ENCODE assay signal across 9 mouse cellular contexts in genomic region chr11:78358330-78359007, GRCm38 (mm10). TPM values are rescaled to one million over a fixed set of nuclear protein-coding genes. Genes with fewer than 3 reads are reported as not detected.
A peak's percentile ranks its signal among the peaks of the same experiment; 100 is the strongest.
DNase-seq lines count a peak whose midpoint lies in the region; ATAC-seq and TF ChIP-seq lines count a peak whose summit lies in the region.
"Had no signal": no experiment of that assay in that cellular context is flagged by ENCODE, and none has a peak within 500 bp of the region (broad histone marks: within the 10 kb centered on the region; RNA-seq: fewer than 3 reads in every experiment).

No protein-coding gene starts in this region.

- H3K9me3 ChIP-seq in lung, embryonic 14.5 days (ENCODE audit: low read depth, low read length): no peaks in the 10 kb centered on the region
- H3K9me3 ChIP-seq in lung, postnatal 0 days (ENCODE audit: low read length): no peaks in the 10 kb centered on the region

- H3K4me2 ChIP-seq in lung, embryonic 14.5 days: no peak overlapping the region
- H3K4me2 ChIP-seq in lung, postnatal 0 days (replicated peaks; ENCODE audit: low read depth, low read length): no peak overlapping the region

- TF ChIP-seq POLR2A in cortical plate, adult 2 months (IDR thresholded peaks at IDR 0.05; ENCODE audit: extremely low read depth, insufficient read depth, low read length): no peak

- no peaks in the 10 kb centered on the region for H3K4me1 ChIP-seq in lung, embryonic 14.5 days (ENCODE audit: insufficient read depth)
- no peaks in the 10 kb centered on the region for H3K4me1 ChIP-seq in cortical plate, adult 2 months (ENCODE audit: control insufficient read depth, insufficient read depth, low read length)
- H3K4me1 ChIP-seq in lung, postnatal 0 days (ENCODE audit: insufficient read depth, low read depth, low read length): no peaks in the 10 kb centered on the region

- H3K4me3 ChIP-seq in lung, embryonic 14.5 days (ENCODE audit: low read depth, low read length): no peak overlapping the region
- no peak overlapping the region for H3K4me3 ChIP-seq in cortical plate, adult 2 months (ENCODE audit: insufficient read depth, low read length)
- no peak overlapping the region for H3K4me3 ChIP-seq in lung, postnatal 0 days (ENCODE audit: low read depth, low read length)

- H3K27ac ChIP-seq in lung, embryonic 14.5 days (ENCODE audit: low read depth): no peak overlapping the region
- H3K27ac ChIP-seq in cortical plate, adult 2 months (ENCODE audit: insufficient read depth, low read length): no peak overlapping the region
- H3K27ac ChIP-seq in lung, postnatal 0 days (ENCODE audit: low read length): no peak overlapping the region

- peak; percentile 71 for TF ChIP-seq CTCF in lung, embryonic 14.5 days (IDR thresholded peaks at IDR 0.05; ENCODE audit: low read depth)
- TF ChIP-seq CTCF in cortical plate, adult 2 months (IDR thresholded peaks at IDR 0.05; ENCODE audit: extremely low read depth, insufficient read depth, low read length): peak; percentile 50
- peak; percentile 74 for TF ChIP-seq CTCF in lung, postnatal 0 days (IDR thresholded peaks at IDR 0.05)

- peak; percentile 31 for DNase-seq in cerebellum, adult 9-11 months
- DNase-seq in lung, embryonic 14.5 days: peak; percentile 53
- DNase-seq in lung, adult 18-20 months: no peak
- DNase-seq in lung, postnatal 0 days (ENCODE audit: low spot score): peak; percentile 56
- peak; percentile 79 for DNase-seq in thymus, postnatal 4 days
- DNase-seq in urinary bladder, postnatal 25 days (ENCODE audit: low spot score): no peak

- no peaks in the 10 kb centered on the region for H3K36me3 ChIP-seq in lung, embryonic 14.5 days (ENCODE audit: insufficient read depth)
- H3K36me3 ChIP-seq in lung, postnatal 0 days (ENCODE audit: insufficient read depth, low read length): no peaks in the 10 kb centered on the region

- H3K9ac ChIP-seq in lung, embryonic 14.5 days: no peak overlapping the region
- H3K9ac ChIP-seq in lung, postnatal 0 days (replicated peaks; ENCODE audit: low read depth): no peak overlapping the region

- TF ChIP-seq EP300 in lung, postnatal 0 days (IDR thresholded peaks at IDR 0.05): no peak

- WGBS in lung, embryonic 14.5 days: 15% methylated on average over 22 of the region's 22 CpGs
- 18% methylated on average over 22 of the region's 22 CpGs for WGBS in lung, postnatal 0 days

- ATAC-seq in cerebellum, adult (ENCODE audit: insufficient number of reproducible peaks, low FRiP score, low TSS enrichment): no peak
- ATAC-seq in lung, embryonic 14.5 days (ENCODE audit: insufficient read depth): no peak
- ATAC-seq in lung, postnatal 0 days: no peak

- H3K27me3 ChIP-seq in lung, embryonic 14.5 days (ENCODE audit: insufficient read depth, low read length): no peaks in the 10 kb centered on the region
- no peaks in the 10 kb centered on the region for H3K27me3 ChIP-seq in lung, postnatal 0 days (replicated peaks; ENCODE audit: insufficient read depth, low read length)

RNA-seq across cellular contexts. Expression of gene Unc119, which starts 15.2 kb away (rescaled TPM):
- polyA plus RNA-seq in lung, embryonic 14.5 days (2014; fragmentation: Nextera tagmentation; extraction: Ambion mirVana): 36.8 and 43.1 TPM in 2 replicates
- polyA plus RNA-seq in cortical plate, adult 2 months (2012; rRNA removed): 65.3 and 68.4 TPM in 2 replicates
- polyA plus RNA-seq in lung, postnatal 0 days (2015; fragmentation: Nextera tagmentation; extraction: Ambion mirVana): 35.6 and 37.5 TPM in 2 replicates

RNA-seq across cellular contexts. Expression of gene Foxn1, which starts 27.9 kb away (rescaled TPM):
- not detected in 2 replicates for polyA plus RNA-seq in lung, embryonic 14.5 days (2014; fragmentation: Nextera tagmentation; extraction: Ambion mirVana)
- polyA plus RNA-seq in cortical plate, adult 2 months (2012; rRNA removed): 0.02 TPM in 2 replicates
- polyA plus RNA-seq in lung, postnatal 0 days (2015; fragmentation: Nextera tagmentation; extraction: Ambion mirVana): not detected in 2 replicates
- polyA plus RNA-seq: heart, embryonic 14.5 days had no signal

RNA-seq across cellular contexts. Expression of gene Pigs, which starts 30.3 kb away (rescaled TPM):
- polyA plus RNA-seq in lung, embryonic 14.5 days (2014; fragmentation: Nextera tagmentation; extraction: Ambion mirVana): 69.9 and 76.0 TPM in 2 replicates
- polyA plus RNA-seq in cortical plate, adult 2 months (2012; rRNA removed): 69.3 and 77.3 TPM in 2 replicates
- polyA plus RNA-seq in lung, postnatal 0 days (2015; fragmentation: Nextera tagmentation; extraction: Ambion mirVana): 47.2 and 49.2 TPM in 2 replicates

RNA-seq across cellular contexts. Expression of gene Aldoc, which starts 35.7 kb away (rescaled TPM):
- polyA plus RNA-seq in lung, embryonic 14.5 days (2014; fragmentation: Nextera tagmentation; extraction: Ambion mirVana): 4.4 and 5.0 TPM in 2 replicates
- 1,609 and 1,659 TPM in 2 replicates for polyA plus RNA-seq in cortical plate, adult 2 months (2012; rRNA removed)
- polyA plus RNA-seq in lung, postnatal 0 days (2015; fragmentation: Nextera tagmentation; extraction: Ambion mirVana): 12.2 and 12.7 TPM in 2 replicates

RNA-seq across cellular contexts. Expression of gene Spag5, which starts 57.1 kb away (rescaled TPM):
- polyA plus RNA-seq in lung, embryonic 14.5 days (2014; fragmentation: Nextera tagmentation; extraction: Ambion mirVana): 54.2 and 59.8 TPM in 2 replicates
- 29.6 and 35.1 TPM in 2 replicates for polyA plus RNA-seq in cortical plate, adult 2 months (2012; rRNA removed)
- polyA plus RNA-seq in lung, postnatal 0 days (2015; fragmentation: Nextera tagmentation; extraction: Ambion mirVana): 1.4 and 2.5 TPM in 2 replicates

Comparison
In these comparisons a context has a peak if more than half of its experiments do, and no peak if none do; other contexts are left out.
1. DNase-seq: peak in cerebellum, adult 9-11 months (single experiment), lung, embryonic 14.5 days (single experiment), lung, postnatal 0 days (single experiment) and thymus, postnatal 4 days (single experiment); none in lung, adult 18-20 months (0 of 2) and urinary bladder, postnatal 25 days (single experiment).
2. Peak in every context shown above with its lines, with median percentiles within 50 percentile points of each other: CTCF ChIP-seq.